Comparison of ENCODE assay signal across 19 mouse cellular contexts in genomic region chr14:46004078-46004477, GRCm38 (mm10).
"Had no signal": no experiment of that assay in that cellular context is flagged by ENCODE, and none has a peak within 500 bp of the region (broad histone marks: within the 10 kb centered on the region; RNA-seq: fewer than 3 reads in every experiment).

No protein-coding gene starts in this region.

- H3K27me3 ChIP-seq: hindbrain, embryonic 15.5 days; limb, embryonic 15.5 days; midbrain, embryonic 12.5 days; midbrain, embryonic 15.5 days; neural tube, embryonic 13.5 days; stomach, embryonic 15.5 days had no signal

- H3K9me3 ChIP-seq: hindbrain, embryonic 15.5 days; limb, embryonic 12.5 days; limb, embryonic 15.5 days; midbrain, embryonic 12.5 days; midbrain, embryonic 15.5 days; neural tube, embryonic 13.5 days; stomach, embryonic 15.5 days had no signal

- H3K9ac ChIP-seq: hindbrain, embryonic 15.5 days; limb, embryonic 12.5 days; limb, embryonic 15.5 days; liver, embryonic 14.5 days; liver, postnatal 0 days; midbrain, embryonic 12.5 days; midbrain, embryonic 15.5 days; neural tube, embryonic 13.5 days; stomach, embryonic 15.5 days had no signal

- H3K4me2 ChIP-seq: hindbrain, embryonic 15.5 days; limb, embryonic 12.5 days; limb, embryonic 15.5 days; liver, embryonic 11.5 days; midbrain, embryonic 12.5 days; midbrain, embryonic 15.5 days; neural tube, embryonic 13.5 days; stomach, embryonic 15.5 days had no signal

- H3K4me1 ChIP-seq: hindbrain, embryonic 15.5 days; limb, embryonic 12.5 days; limb, embryonic 15.5 days; midbrain, embryonic 12.5 days; midbrain, embryonic 15.5 days; neural tube, embryonic 13.5 days; stomach, embryonic 15.5 days had no signal

- H3K4me3 ChIP-seq: hindbrain, embryonic 15.5 days; layer of hippocampus, adult 2 months; limb, embryonic 12.5 days; limb, embryonic 15.5 days; midbrain, embryonic 12.5 days; midbrain, embryonic 15.5 days; myocyte; neural tube, embryonic 13.5 days; stomach, embryonic 15.5 days had no signal

- H3K27ac ChIP-seq: hindbrain, embryonic 15.5 days; layer of hippocampus, adult 2 months; limb, embryonic 12.5 days; limb, embryonic 15.5 days; liver, embryonic 14.5 days; macrophage; midbrain, embryonic 12.5 days; midbrain, embryonic 15.5 days; neural tube, embryonic 13.5 days; stomach, embryonic 15.5 days had no signal

- H3K36me3 ChIP-seq: hindbrain, embryonic 15.5 days; limb, embryonic 12.5 days; limb, embryonic 15.5 days; midbrain, embryonic 12.5 days; midbrain, embryonic 15.5 days; neural tube, embryonic 13.5 days; stomach, embryonic 15.5 days had no signal

- DNase-seq: layer of hippocampus, adult 9-11 months; liver, postnatal 0 days; retina, postnatal 1 day; right cerebral cortex, postnatal 25 days; spleen, adult 18-20 months; thymus, postnatal 25 days had no signal

- ATAC-seq: intestine, postnatal 0 days; liver, postnatal 0 days; midbrain, embryonic 15.5 days had no signal
